Mouse (Mus musculus) right cerebral cortex, postnatal 36 days (tissue): ENCODE measurements around the gene Pmepa1.
A peak's percentile ranks its signal among the peaks of the same experiment; 100 is the strongest.

ENCODE experiments used
- DNase-seq, 2 experiments: peaks; one replicate each; pipeline ENCODE4 v3.0.0; 2022; ENCODE audit warnings: low spot score in 2 of 2, mixed read lengths in 1 of 2

Gene Pmepa1

GRCm38 (mm10) chr2:173186047-173186943, 90.0 kb downstream of the Pmepa1 start:
- DNase-seq, result peak; percentile 73 to 78

- no peak for DNase-seq
Observed at GRCm38 (mm10) chr2:173185282-173185681, 91.1 kb downstream of the Pmepa1 start.

DNA sequence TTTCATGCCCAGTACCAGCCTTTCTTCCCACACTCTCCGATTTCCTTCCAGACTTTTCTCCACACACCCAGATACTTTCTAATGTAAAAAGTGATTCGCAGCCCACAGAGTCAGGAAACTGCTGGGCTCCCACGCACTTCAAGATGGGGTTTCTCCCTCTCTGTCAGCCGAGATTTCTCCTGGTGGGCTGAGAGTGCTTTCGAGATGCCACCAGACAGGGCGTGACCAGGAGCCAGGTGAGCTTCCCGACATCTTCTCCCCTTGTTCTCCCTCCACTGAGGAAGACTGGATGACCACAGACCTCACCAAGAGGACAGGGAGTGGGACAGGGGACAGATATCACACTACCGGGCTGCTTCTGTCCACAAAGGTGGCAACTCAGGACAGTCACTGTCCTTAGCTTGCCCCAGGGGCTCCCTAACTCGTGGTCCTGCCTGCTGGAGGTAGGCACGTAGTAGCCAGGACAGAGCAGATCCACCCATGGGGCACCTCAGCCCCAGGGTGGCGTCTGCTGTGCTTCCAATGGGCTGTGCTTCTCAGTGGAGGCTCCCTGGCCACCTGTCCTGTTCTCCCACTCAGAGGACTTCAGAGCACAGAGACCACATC, 91.8 kb downstream of the Pmepa1 start:
- DNase-seq, result no peak

DNA sequence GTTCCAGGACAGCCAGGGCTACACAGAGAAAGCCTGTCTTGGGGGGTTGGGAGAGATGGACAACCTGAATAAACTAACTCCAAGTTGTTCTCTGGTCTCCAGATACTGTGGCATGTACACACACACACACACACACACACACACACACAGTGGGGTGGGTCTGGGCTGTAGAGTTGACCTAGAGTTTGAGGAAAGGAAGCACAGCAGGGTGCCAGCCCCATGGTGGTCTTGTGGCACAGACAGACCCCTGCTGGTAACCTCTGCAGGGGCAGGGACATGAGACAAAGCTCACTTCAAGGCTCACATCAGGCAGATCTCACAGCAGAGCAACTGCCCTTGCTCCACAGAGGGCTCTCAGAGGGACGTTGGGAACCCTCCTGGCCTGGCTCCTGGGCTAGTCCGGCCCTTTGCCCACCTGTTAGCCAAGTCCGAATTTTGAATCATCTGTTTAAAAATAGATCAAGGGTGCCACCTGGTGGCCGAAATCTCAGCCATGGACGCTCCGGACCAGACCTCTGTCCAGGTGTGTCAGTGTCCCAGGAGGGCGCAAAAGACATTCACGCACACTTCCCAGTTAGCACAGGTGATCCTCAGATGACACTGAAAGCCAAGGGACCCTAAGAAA, 92.4 kb downstream of the Pmepa1 start:
- DNase-seq, result peak; percentile 41 to 53

DNA sequence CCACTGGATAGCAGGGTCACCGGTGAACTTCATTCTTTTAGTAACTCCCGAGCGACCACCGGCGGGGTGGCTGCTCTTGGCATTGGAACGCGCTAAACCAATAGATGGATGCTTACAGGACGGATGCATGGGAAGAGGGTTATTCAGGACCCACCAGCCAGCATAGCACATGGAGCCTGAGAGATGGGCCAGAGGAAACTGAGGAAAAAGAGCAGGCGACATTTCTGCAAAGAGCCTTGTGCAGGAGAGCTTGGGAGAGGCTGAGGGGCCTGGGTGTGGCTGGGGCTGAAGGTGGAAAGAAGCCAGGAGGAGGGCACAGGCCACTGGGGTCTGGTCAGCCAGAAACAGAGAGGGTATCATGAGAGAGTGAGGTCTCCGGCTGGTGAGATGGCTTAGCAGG, 93.0 kb downstream of the Pmepa1 start:
- DNase-seq, result no peak

DNA sequence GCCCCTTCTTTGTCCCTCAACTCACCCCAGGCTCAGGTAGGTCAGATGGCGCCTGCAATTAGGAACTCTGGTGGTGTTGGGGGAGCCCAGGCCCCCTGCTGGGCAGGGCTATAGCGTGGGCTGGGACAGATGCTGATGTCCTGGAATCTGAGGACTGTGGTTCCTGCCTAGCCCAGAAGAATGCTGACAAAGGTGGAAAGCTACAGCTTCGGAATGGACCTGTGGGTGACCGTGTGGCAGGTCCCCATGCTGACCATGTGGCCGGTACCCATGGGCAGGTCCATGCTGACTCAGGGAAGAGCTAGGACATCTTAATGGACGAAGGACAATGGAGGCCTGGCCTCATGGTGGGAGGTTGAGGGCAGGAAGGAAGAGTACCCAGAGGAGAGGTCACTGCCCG, 93.5 kb downstream of the Pmepa1 start:
- DNase-seq, result no peak

- DNase-seq, result no peak
Observed at GRCm38 (mm10) chr2:173181901-173182300, 94.4 kb downstream of the Pmepa1 start.

DNA sequence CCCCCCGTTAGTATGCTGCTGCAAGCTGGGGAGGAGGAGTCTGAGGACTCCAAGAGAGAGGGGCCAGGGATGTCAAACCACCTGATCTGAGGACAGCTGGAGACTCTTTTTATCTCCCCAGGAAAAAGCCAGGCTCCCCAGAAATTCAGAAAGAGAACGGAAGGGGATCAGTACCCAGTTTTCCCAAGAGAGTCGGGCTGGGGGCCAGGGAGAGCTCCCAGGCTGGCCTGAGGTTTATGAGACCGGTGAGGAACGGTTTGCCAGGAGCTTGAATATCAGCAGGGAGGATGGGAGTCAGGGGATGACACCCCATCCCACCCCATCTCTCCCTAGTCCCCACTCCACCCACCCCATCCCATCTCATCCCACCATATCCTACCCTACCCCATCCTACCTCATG, 94.8 kb downstream of the Pmepa1 start:
- DNase-seq, result no peak

- DNase-seq, result no peak
Observed at GRCm38 (mm10) chr2:173180721-173181388, 95.5 kb downstream of the Pmepa1 start.

- no peak for DNase-seq
Observed at GRCm38 (mm10) chr2:173180026-173180425, 96.3 kb downstream of the Pmepa1 start.

DNA sequence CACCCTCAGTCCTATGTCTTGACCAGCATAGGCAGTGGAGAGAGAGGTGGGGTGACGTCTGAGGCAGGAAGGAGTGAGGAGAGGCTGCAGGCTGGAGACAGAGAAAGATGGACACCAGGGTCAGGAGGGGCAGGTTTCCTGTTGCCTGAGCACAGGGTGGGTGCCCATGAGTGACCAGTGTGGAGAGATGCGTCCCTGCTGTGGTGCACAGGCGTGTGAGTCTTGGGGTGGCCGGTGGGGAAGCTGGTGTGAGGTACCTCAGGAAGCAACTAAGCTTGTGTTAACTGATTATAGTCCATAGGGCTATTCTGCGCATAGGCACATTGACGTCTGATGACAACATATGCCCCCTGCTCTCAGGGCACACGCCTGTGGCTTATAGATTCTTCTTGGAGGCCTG, 97.3 kb downstream of the Pmepa1 start:
- DNase-seq, result no peak

DNA sequence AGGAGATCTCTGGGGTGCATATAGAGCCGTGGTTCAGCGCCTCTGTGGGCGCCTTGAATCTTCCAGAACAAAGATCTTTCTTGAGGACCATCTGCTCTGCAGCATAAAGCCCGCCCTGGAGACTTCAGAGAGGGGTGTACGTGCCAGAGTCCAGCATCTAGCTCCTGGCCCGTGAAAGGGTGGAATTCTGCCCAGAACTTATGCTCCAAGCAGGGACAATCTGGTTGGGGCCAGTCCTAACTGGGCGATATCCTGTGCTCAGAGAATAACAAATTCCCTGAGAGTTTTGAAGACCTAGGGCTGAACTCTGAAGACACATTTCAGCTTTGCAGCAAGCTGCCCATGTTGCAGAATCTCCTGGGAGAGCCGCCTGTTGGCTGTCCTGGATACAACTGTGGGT, 98.4 kb downstream of the Pmepa1 start:
- no peak for DNase-seq

GRCm38 (mm10) chr2:173177481-173177880, 98.9 kb downstream of the Pmepa1 start:
- DNase-seq, result no peak

GRCm38 (mm10) chr2:173175703-173176102, 100.6 kb downstream of the Pmepa1 start:
- no peak for DNase-seq

- DNase-seq, result no peak
Observed at GRCm38 (mm10) chr2:173174569-173174968, 101.8 kb downstream of the Pmepa1 start.
